Mouse (Mus musculus): ENCODE results near the gene Tmem140. TPM values are rescaled to one million over a fixed set of nuclear protein-coding genes. Genes with fewer than 3 reads are reported as not detected.

Gene Tmem140
- polyA plus RNA-seq (2015; fragmentation: Nextera tagmentation; extraction: Ambion mirVana), result 1.1 and 1.5 TPM in 2 replicates

- H3K4me1 ChIP-seq (replicated peaks; ENCODE audit: control insufficient read depth, insufficient read depth, low read length), result no peaks in the 10 kb centered on the region
- no peak for ATAC-seq
- no peak within 1 kb of the TSS for H3K4me3 ChIP-seq (replicated peaks; ENCODE audit: low read length)
- no peak within 1 kb of the TSS for H3K9ac ChIP-seq (replicated peaks; ENCODE audit: low read depth, low read length)
- no peaks in the 10 kb centered on the region for H3K27me3 ChIP-seq (replicated peaks; ENCODE audit: control insufficient read depth, insufficient read depth, low read length)
- no peak within 1 kb of the TSS for H3K27ac ChIP-seq (ENCODE audit: low read length)
- no peaks in the 10 kb centered on the region for H3K9me3 ChIP-seq (ENCODE audit: control insufficient read depth, low read length)
- no peak within 1 kb of the TSS for H3K4me2 ChIP-seq (ENCODE audit: low read length)
- WGBS, result 75% methylated on average over 11 of the region's 11 CpGs
- H3K36me3 ChIP-seq (ENCODE audit: control insufficient read depth, insufficient read depth), result no peaks in the 10 kb centered on the region
These were observed at the start of gene Tmem140 for GRCm38 (mm10) chr6:34862791-34863403. Tmem140 (plus strand) TSS chr6:34863146.

GRCm38 (mm10) chr6:34824406-34824805, 38.5 kb upstream of the Tmem140 start:
- H3K4me2 ChIP-seq (ENCODE audit: low read length), result no peak overlapping the region

DNA sequence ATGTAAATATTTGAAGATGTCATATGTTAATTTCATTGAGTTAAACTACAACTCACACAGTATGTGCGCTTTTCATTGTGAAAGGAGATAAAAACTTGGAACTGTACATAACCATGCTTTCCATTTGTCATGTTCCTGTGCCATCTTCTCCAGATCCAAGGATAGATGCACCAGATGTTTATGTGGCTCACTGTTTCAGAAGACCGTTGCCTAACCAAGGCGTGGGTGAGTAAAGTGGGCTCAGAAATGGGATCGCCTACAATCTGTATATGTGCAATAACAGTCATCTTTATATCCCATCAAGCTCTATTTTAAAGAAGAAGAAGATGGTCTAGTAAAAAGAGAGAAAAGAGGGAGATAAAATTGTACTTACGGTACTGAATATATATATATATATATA, 30.6 kb upstream of the Tmem140 start:
- WGBS, result 97% methylated on average over 5 of the region's 5 CpGs
- H3K36me3 ChIP-seq (ENCODE audit: control insufficient read depth, insufficient read depth), result no peaks in the 10 kb centered on the region
- H3K27ac ChIP-seq (ENCODE audit: low read length), result no peak overlapping the region
- H3K27me3 ChIP-seq (replicated peaks; ENCODE audit: control insufficient read depth, insufficient read depth, low read length), result no peaks in the 10 kb centered on the region
- H3K4me1 ChIP-seq (replicated peaks; ENCODE audit: control insufficient read depth, insufficient read depth, low read length), result no peaks in the 10 kb centered on the region
- no peak overlapping the region for H3K4me3 ChIP-seq (replicated peaks; ENCODE audit: low read length)
- no peak overlapping the region for H3K9ac ChIP-seq (replicated peaks; ENCODE audit: low read depth, low read length)
- ATAC-seq, result no peak
- H3K9me3 ChIP-seq (ENCODE audit: control insufficient read depth, low read length), result no peaks in the 10 kb centered on the region
- no peak overlapping the region for H3K4me2 ChIP-seq (ENCODE audit: low read length)

More at GRCm38 (mm10) chr6:34824406-34824805, 38.5 kb upstream of the Tmem140 start:
- no peaks in the 10 kb centered on the region for H3K36me3 ChIP-seq (ENCODE audit: control insufficient read depth, insufficient read depth)
- no peaks in the 10 kb centered on the region for H3K27me3 ChIP-seq (replicated peaks; ENCODE audit: control insufficient read depth, insufficient read depth, low read length)
- no peaks in the 10 kb centered on the region for H3K4me1 ChIP-seq (replicated peaks; ENCODE audit: control insufficient read depth, insufficient read depth, low read length)
- no peak overlapping the region for H3K4me3 ChIP-seq (replicated peaks; ENCODE audit: low read length)
- H3K27ac ChIP-seq (ENCODE audit: low read length), result no peak overlapping the region
- H3K9me3 ChIP-seq (ENCODE audit: control insufficient read depth, low read length), result no peaks in the 10 kb centered on the region
- ATAC-seq, result no peak
- H3K9ac ChIP-seq (replicated peaks; ENCODE audit: low read depth, low read length), result no peak overlapping the region

GRCm38 (mm10) chr6:34861546-34862053, 1.3 kb upstream of the Tmem140 start:
- 92% methylated on average over 11 of the region's 11 CpGs for WGBS
- Histone ChIP-seq H3K27me3 (replicated peaks; ENCODE audit: control insufficient read depth, insufficient read depth, low read length) (no peaks in the 10 kb centered on the region), H3K4me3 (replicated peaks; ENCODE audit: low read length) (no peak overlapping the region), H3K9ac (replicated peaks; ENCODE audit: low read depth, low read length) (no peak overlapping the region), H3K4me1 (replicated peaks; ENCODE audit: control insufficient read depth, insufficient read depth, low read length) (no peaks in the 10 kb centered on the region), H3K4me2 (ENCODE audit: low read length) (no peak overlapping the region), H3K27ac (ENCODE audit: low read length) (no peak overlapping the region), H3K36me3 (ENCODE audit: control insufficient read depth, insufficient read depth) (no peaks in the 10 kb centered on the region), H3K9me3 (ENCODE audit: control insufficient read depth, low read length) (no peaks in the 10 kb centered on the region)
- no peak for ATAC-seq

- H3K4me1 ChIP-seq (replicated peaks; ENCODE audit: control insufficient read depth, insufficient read depth, low read length), result no peaks in the 10 kb centered on the region
- no peak for ATAC-seq
- WGBS, result 91% methylated on average over 6 of the region's 6 CpGs
These were observed 565 bp upstream of the Tmem140 start for GRCm38 (mm10) chr6:34862381-34862780.

GRCm38 (mm10) chr6:34863786-34864514, 1.0 kb downstream of the Tmem140 start:
- Histone ChIP-seq H3K9ac (replicated peaks; ENCODE audit: low read depth, low read length) (no peak overlapping the region), H3K27ac (ENCODE audit: low read length) (no peak overlapping the region), H3K4me2 (ENCODE audit: low read length) (no peak overlapping the region), H3K4me3 (replicated peaks; ENCODE audit: low read length) (no peak overlapping the region), H3K36me3 (ENCODE audit: control insufficient read depth, insufficient read depth) (no peaks in the 10 kb centered on the region), H3K4me1 (replicated peaks; ENCODE audit: control insufficient read depth, insufficient read depth, low read length) (no peaks in the 10 kb centered on the region), H3K9me3 (ENCODE audit: control insufficient read depth, low read length) (no peaks in the 10 kb centered on the region), H3K27me3 (replicated peaks; ENCODE audit: control insufficient read depth, insufficient read depth, low read length) (no peaks in the 10 kb centered on the region)
- no peak for ATAC-seq
- WGBS, result 74% methylated on average over 9 of the region's 9 CpGs

More at GRCm38 (mm10) chr6:34862381-34862780, 565 bp upstream of the Tmem140 start:
- no peak overlapping the region for H3K4me3 ChIP-seq (replicated peaks; ENCODE audit: low read length)
- H3K27me3 ChIP-seq (replicated peaks; ENCODE audit: control insufficient read depth, insufficient read depth, low read length), result no peaks in the 10 kb centered on the region
- H3K27ac ChIP-seq (ENCODE audit: low read length), result no peak overlapping the region
- H3K36me3 ChIP-seq (ENCODE audit: control insufficient read depth, insufficient read depth), result no peaks in the 10 kb centered on the region
- H3K4me2 ChIP-seq (ENCODE audit: low read length), result no peak overlapping the region
- no peak overlapping the region for H3K9ac ChIP-seq (replicated peaks; ENCODE audit: low read depth, low read length)
- H3K9me3 ChIP-seq (ENCODE audit: control insufficient read depth, low read length), result no peaks in the 10 kb centered on the region

GRCm38 (mm10) chr6:34865213-34865612, 2.3 kb downstream of the Tmem140 start:
- no peak overlapping the region for H3K27ac ChIP-seq (ENCODE audit: low read length)
- WGBS, result 78% methylated on average over 5 of the region's 5 CpGs

DNA sequence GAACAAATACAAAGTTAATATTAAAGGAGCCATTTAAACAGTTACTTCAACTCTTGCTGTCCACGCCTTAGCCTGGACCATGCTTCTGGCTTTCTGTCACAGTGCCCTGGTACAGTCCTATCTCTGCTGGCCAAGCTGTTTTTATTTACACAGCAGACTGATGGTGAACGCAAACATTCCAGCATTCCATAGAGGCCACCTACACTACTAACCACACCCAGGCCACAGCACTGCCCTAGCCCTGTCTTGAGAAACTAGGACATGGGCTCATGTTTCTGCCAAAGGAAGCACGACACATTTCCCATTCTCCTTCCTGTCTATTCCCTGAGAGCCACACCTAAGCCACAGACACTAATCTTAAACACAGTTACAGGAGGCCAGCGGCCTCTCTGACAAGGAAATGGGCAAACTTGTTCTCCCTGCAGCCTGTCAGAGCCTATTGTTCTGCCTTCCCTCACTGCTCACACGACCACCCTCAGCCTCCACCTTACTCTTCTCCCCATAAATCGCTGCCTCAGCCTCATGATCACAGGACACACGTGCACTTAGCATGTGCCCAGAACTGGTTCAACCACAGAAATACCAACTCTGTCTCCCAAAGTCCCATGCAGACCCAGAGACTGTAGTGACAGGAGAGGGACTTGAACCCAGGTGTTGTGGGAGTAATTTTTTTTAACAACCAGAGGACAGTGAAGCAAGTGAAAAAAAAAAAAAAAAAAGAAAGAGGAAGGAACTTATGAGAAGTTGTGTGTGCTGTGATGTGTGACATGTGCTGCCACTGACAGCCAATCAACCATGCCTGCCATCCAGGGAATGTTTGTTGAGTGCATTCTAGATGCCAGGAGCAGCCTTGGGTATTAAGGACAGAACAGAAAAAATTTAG, 3.0 kb downstream of the Tmem140 start:
- Histone ChIP-seq H3K4me2 (ENCODE audit: low read length) (no peak overlapping the region), H3K4me1 (replicated peaks; ENCODE audit: control insufficient read depth, insufficient read depth, low read length) (no peaks in the 10 kb centered on the region), H3K27me3 (replicated peaks; ENCODE audit: control insufficient read depth, insufficient read depth, low read length) (no peaks in the 10 kb centered on the region), H3K27ac (ENCODE audit: low read length) (no peak overlapping the region), H3K4me3 (replicated peaks; ENCODE audit: low read length) (no peak overlapping the region), H3K36me3 (ENCODE audit: control insufficient read depth, insufficient read depth) (no peaks in the 10 kb centered on the region), H3K9me3 (ENCODE audit: control insufficient read depth, low read length) (no peaks in the 10 kb centered on the region), H3K9ac (replicated peaks; ENCODE audit: low read depth, low read length) (no peak overlapping the region)
- no peak for ATAC-seq
- 72% methylated on average over 7 of the region's 7 CpGs for WGBS

More at GRCm38 (mm10) chr6:34865213-34865612, 2.3 kb downstream of the Tmem140 start:
- no peaks in the 10 kb centered on the region for H3K4me1 ChIP-seq (replicated peaks; ENCODE audit: control insufficient read depth, insufficient read depth, low read length)
- H3K4me2 ChIP-seq (ENCODE audit: low read length), result no peak overlapping the region
- ATAC-seq, result no peak
- H3K9ac ChIP-seq (replicated peaks; ENCODE audit: low read depth, low read length), result no peak overlapping the region
- no peak overlapping the region for H3K4me3 ChIP-seq (replicated peaks; ENCODE audit: low read length)
- H3K36me3 ChIP-seq (ENCODE audit: control insufficient read depth, insufficient read depth), result no peaks in the 10 kb centered on the region
- H3K27me3 ChIP-seq (replicated peaks; ENCODE audit: control insufficient read depth, insufficient read depth, low read length), result no peaks in the 10 kb centered on the region
- no peaks in the 10 kb centered on the region for H3K9me3 ChIP-seq (ENCODE audit: control insufficient read depth, low read length)

DNA sequence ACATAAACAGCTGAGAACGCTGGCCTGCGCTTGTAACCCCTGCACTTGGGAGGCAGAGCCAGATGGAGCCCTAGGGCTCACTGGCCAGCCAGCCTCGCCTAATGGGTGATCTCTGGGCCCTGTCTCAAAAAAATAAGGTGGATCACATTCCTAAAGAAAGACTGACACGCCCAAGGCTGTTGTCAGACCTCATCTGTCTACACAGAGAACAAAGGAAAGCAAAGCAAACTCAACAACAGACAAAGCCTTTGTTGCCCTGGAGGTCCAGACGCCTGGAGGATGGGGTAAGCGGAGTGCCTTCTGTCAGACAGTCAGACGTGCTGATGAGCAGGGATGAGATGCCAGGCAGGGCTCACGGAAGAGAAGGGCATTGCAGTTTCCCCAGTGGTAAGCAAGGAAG, 3.8 kb downstream of the Tmem140 start:
- no peaks in the 10 kb centered on the region for H3K4me1 ChIP-seq (replicated peaks; ENCODE audit: control insufficient read depth, insufficient read depth, low read length)
- H3K4me2 ChIP-seq (ENCODE audit: low read length), result no peak overlapping the region
- H3K27me3 ChIP-seq (replicated peaks; ENCODE audit: control insufficient read depth, insufficient read depth, low read length), result no peaks in the 10 kb centered on the region
- H3K9me3 ChIP-seq (ENCODE audit: control insufficient read depth, low read length), result no peaks in the 10 kb centered on the region
- 51% methylated on average over 8 of the region's 8 CpGs for WGBS
- no peak overlapping the region for H3K9ac ChIP-seq (replicated peaks; ENCODE audit: low read depth, low read length)
- H3K36me3 ChIP-seq (ENCODE audit: control insufficient read depth, insufficient read depth), result no peaks in the 10 kb centered on the region
- H3K4me3 ChIP-seq (replicated peaks; ENCODE audit: low read length), result no peak overlapping the region
- no peak for ATAC-seq
- no peak overlapping the region for H3K27ac ChIP-seq (ENCODE audit: low read length)
